Mouse (Mus musculus) c-Kit-positive CD71-positive TER-119-negative erythroid progenitor cells, embryonic 14.5 days (primary cell): ENCODE results near the gene Capza3.

Experiments used
- DNase-seq: peaks from one replicate; pipeline ENCODE4 v3.0.0-alpha.2; 2013; ENCODE audit warnings: low read depth

Capza3 gene

DNA sequence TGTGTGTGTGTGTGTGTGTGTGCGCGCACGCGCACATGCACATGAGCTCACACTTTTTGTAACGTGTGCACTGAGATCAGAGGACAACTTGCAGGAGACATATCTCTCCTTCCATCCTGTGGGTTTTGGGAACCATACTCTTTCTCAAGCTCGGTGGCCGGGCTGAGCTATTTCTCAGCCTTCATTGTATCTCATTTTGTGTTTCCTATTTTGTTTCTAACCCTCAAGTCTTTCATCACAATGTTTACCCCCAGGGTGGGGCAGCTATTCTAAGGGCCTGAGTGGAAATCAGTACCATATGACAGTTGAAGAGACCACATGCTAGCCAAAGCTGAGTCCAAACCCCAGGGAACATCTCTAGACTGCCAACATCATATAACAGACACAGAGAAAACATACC lies at the start of gene Capza3:
Gene Capza3, plus strand, starts transcription at position 301 of the 400 bp plus-strand sequence.
- DNase-seq = no peak

DNA sequence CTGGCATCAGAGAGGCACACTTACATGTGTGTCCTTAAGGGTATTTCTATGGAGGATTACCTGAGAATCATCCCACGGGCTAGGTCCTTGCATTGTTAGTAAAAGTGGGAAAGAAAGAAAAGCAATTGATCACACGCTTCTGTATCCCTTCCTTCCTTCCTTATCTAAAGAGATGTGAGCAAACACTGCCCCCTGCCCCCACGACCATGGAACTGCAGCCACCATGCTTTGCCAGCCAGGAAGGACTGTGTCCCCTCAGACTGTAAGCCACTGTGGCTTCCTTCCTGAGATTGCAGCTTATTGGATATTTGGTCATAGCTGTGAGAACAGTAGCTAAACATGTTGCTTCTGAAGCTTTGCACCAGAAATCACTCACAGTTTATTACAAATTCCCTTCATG lies 35.9 kb upstream of the Capza3 start:
- DNase-seq = no peak

DNA sequence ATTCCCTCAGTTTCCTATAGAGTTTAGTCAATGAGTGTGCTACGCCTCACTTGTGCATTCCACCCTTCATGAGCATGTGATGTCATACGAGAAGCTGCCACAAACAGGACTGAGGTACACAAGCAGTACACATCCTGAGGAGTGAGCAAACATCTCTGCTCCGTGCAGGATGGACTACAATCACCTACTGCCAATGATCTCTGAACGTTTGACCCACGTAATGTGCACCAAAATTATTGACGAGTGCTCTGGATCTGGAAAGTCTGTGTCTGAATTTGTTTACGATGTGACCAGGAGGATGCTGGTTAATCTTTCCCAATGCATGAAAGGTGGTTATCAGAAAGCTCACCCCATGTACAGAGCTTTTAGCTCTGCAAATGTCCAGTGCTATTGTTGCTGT lies 16.6 kb upstream of the Capza3 start:
- no peak for DNase-seq

DNA sequence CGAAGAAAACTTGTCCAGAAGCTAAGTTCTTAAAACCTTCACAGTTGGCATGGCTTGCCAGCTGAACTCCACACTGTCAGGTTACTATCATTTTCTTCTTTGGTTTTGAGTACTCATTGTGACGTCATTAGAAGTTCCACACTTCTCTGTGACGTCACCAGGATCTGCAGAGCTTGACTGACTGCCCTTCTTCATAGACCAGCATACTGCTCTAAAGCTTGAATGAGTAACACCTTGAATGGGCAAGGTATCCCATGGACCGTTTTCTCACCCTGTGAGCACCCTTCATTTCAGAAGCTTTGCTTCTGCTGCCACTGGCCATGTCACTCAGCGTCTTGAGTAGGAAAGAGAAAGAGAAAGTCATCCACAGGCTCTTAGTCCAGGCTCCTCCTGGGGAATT lies 305 bp downstream of the Capza3 start, which contains the start of gene Plcz1:
Gene Plcz1, minus strand, starts transcription at position 101 of the 400 bp plus-strand sequence.
- DNase-seq = no peak

DNA sequence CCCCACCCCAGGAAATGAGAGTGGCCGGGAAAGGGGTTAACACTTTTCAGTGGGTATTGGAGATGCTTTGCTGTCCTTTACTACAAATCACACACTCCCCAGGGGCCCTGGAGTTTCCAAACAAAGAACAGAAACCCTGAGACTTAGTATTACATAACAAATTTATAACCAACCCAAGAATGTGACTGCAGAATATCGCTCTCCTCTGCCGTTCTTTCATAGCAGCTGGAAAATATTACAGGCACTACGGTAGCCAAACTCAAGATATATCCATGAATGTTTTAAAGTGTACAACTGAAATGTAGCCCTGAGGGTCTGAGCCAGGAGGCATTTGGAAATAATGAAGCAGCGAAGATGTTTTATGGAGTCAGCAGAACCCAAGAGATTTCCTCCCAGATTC lies 10.4 kb downstream of the Capza3 start:
- DNase-seq = no peak

DNA sequence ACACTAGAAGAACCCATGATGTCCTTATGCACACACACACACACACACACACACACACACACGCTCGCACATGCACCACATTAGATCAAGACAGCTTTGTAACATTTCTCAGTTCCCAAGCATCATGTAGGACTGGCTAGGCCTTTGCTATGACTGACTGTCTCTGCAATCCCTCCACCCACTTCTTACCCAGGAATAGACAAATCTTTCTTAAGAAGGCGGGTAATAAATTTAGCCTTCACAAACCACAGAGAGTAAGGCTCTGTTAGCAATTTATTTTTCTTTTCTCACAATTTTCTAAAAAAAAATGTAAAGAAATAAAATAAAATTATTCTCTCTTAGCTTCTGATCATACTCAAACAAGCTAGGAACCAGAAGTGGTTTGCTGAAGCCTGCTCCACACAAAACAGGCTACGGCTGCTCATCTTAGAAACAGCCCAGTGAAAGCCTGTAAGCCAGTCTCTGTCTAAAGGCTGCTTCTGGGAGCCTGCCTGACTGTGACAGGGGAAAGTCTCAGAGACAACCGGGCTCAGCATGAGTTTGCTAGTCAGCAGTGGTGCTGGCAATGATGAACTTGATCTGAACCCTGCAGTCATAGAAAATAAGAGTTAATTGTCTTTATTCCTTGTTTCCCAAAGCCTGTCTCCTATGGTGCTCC lies 13.3 kb downstream of the Capza3 start:
- no peak for DNase-seq

DNA sequence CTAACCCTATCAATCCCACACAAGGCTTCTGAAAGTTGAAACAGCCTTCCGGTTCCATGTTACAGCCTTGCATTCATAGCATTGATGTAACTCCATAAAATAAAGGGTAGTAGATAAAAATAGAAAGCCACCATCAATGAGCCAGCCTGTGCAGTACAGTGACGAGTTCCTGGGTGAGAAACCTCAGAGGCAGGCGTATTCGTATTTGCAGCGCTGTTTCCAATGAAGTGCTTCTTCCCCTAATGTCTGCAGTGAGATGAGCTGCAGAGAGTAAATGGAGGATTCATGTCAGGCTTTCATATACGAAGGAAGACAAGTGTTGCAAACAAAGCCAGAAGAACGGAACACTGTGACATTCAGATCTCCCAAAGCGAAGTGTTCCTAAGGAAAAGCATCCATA lies 28.1 kb downstream of the Capza3 start:
- DNase-seq = no peak

DNA sequence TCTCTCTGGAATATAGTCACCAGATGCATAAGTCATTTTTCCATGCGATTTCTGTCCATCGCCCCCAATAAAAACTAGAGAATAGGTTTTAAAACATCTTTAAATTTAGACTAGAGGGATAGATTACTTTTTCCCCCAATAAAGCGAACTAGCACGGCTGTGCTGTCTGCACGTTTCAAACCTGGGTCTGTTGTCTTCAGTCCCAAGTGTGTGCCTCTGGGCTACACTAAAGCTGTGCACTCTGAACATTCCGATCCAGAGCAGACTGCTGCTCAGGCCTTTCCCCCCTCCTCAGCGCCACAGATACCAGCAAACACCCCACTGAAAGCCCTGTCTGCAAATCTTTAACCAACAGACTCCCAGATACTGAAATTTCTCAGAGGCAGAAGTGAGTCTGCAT lies 39.9 kb downstream of the Capza3 start:
- DNase-seq = no peak

DNA sequence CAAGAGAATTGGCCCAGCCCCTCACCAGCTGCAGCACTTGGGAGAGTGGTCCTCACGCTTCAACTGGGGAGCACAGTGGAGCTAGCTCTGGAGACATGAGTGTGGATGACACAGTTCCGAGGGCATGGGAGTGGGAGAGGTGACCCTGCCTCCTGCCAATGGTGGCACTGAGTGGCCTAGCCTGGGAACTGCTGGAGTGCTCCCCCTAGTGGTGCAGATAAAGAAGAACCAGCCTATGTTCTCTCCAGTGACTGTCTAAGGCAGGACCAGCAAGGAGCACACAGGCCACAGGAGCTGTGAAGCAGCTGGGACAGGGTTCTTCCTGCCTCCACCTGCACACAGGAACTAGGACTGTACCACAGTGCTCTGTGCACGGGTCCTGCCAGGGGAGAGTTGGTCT lies 40.7 kb downstream of the Capza3 start:
- no peak for DNase-seq

DNA sequence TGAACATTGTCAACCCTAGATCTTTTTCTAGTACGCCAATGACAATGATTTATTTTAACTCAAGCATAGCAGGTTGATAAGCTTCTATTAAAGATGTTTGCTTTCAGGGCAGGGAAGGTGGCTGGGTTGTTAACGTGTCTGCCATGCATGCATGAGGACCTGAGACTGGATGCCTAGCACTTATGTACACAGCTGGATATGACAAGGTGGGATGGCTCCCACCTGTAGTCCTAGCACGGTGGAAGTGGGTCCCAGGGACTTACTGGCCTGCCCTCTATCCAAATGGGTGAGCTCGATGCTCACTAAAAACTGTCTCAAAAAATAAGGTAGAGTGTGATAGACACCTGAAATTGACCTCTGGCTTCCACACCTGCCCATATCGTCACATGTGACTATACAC lies 48.8 kb downstream of the Capza3 start:
- no peak for DNase-seq
